In genomic region chr2:102303274-102303673, GRCm38 (mm10) we compare ENCODE assay signal across 25 mouse cellular contexts.
A peak's percentile ranks its signal among the peaks of the same experiment; 100 is the strongest.
DNase-seq lines count a peak whose midpoint lies in the region; ATAC-seq and TF ChIP-seq lines count a peak whose summit lies in the region.
"Had no signal": no experiment of that assay in that cellular context is flagged by ENCODE, and none has a peak within 500 bp of the region (broad histone marks: within the 10 kb centered on the region; RNA-seq: fewer than 3 reads in every experiment).

No protein-coding gene starts in this region.

- H3K79me2 ChIP-seq in heart, adult 2 months (replicated peaks; ENCODE audit: control insufficient read depth, insufficient read depth, low read length) = peaks cover 2% of the 10 kb centered on the region
- peaks cover 5% of the 10 kb centered on the region for H3K79me2 ChIP-seq in myocyte (ENCODE audit: control insufficient read depth, insufficient read depth)

- H3K9me3 ChIP-seq in heart, embryonic 16.5 days (replicated peaks; ENCODE audit: control insufficient read depth, low read length) = no peaks in the 10 kb centered on the region
- H3K9me3 ChIP-seq in heart, embryonic 11.5 days (replicated peaks; ENCODE audit: control insufficient read depth, low read length) = no peaks in the 10 kb centered on the region
- H3K9me3 ChIP-seq: forebrain, embryonic 10.5 days; G1E; limb, embryonic 12.5 days; midbrain, embryonic 10.5 days had no signal

- H3K4me1 ChIP-seq in heart, adult 2 months (ENCODE audit: control insufficient read depth, insufficient read depth, low read length) = peaks cover 12% of the 10 kb centered on the region
- H3K4me1 ChIP-seq in heart, embryonic 16.5 days (ENCODE audit: control insufficient read depth, insufficient read depth, low read length) = peaks cover 34% of the 10 kb centered on the region
- H3K4me1 ChIP-seq in heart, embryonic 11.5 days (ENCODE audit: control insufficient read depth, insufficient read depth, low read length) = peaks cover 32% of the 10 kb centered on the region

- H3K27me3 ChIP-seq in heart, adult 2 months (ENCODE audit: control insufficient read depth, insufficient read depth, low read length) = no peaks in the 10 kb centered on the region
- no peaks in the 10 kb centered on the region for H3K27me3 ChIP-seq in heart, embryonic 16.5 days (ENCODE audit: control insufficient read depth, insufficient read depth, low read length)
- H3K27me3 ChIP-seq in heart, embryonic 11.5 days (ENCODE audit: control insufficient read depth, insufficient read depth, low read length) = no peaks in the 10 kb centered on the region
- H3K27me3 ChIP-seq in myocyte (ENCODE audit: control insufficient read depth, insufficient read depth, insufficient read length) = no peaks in the 10 kb centered on the region
- H3K27me3 ChIP-seq: limb, embryonic 12.5 days had no signal

- H3ac ChIP-seq in myocyte (ENCODE audit: control insufficient read depth, insufficient read length) = no peak overlapping the region

- H3K36me3 ChIP-seq in heart, adult 2 months (ENCODE audit: control insufficient read depth, insufficient read depth, low read length) = peaks cover 30% of the 10 kb centered on the region
- H3K36me3 ChIP-seq in heart, embryonic 16.5 days (ENCODE audit: control insufficient read depth, insufficient read depth) = peaks cover 4% of the 10 kb centered on the region; the same call in 1 of the 2 replicates
- H3K36me3 ChIP-seq in heart, embryonic 11.5 days (ENCODE audit: control insufficient read depth, insufficient read depth, low read length) = no peaks in the 10 kb centered on the region
- H3K36me3 ChIP-seq in myocyte (ENCODE audit: control insufficient read depth, insufficient read depth) = no peaks in the 10 kb centered on the region

- no peak for TF ChIP-seq POLR2A in heart, adult 2 months (IDR thresholded peaks at IDR 0.05; ENCODE audit: insufficient read depth, low read depth, low read length)
- no peak for TF ChIP-seq POLR2A in myocyte (IDR thresholded peaks at IDR 0.05; ENCODE audit: insufficient read length, low read depth)

- H3K4me3 ChIP-seq in heart, adult 2 months = no peak overlapping the region
- no peak overlapping the region for H3K4me3 ChIP-seq in heart, embryonic 16.5 days (ENCODE audit: low read length)
- H3K4me3 ChIP-seq in heart, embryonic 11.5 days (ENCODE audit: low read depth, low read length) = no peak overlapping the region
- no peak overlapping the region for H3K4me3 ChIP-seq in myocyte
- H3K4me3 ChIP-seq: forebrain, embryonic 10.5 days; limb, embryonic 12.5 days; midbrain, embryonic 10.5 days had no signal

- H3K27ac ChIP-seq in heart, adult 2 months = peak overlapping the region; percentile 48
- peak overlapping the region; percentile 41 for H3K27ac ChIP-seq in heart, embryonic 16.5 days (ENCODE audit: low read length)
- no peak overlapping the region for H3K27ac ChIP-seq in heart, embryonic 11.5 days (ENCODE audit: low read depth, low read length)
- H3K27ac ChIP-seq: forebrain, embryonic 10.5 days; hindbrain, embryonic 14.5 days; limb, embryonic 12.5 days; macrophage; midbrain, embryonic 10.5 days had no signal

- WGBS in heart, adult 2 months = 36% methylated on average over 2 of the region's 2 CpGs
- WGBS in heart, embryonic 16.5 days = 39% methylated on average over 2 of the region's 2 CpGs
- whole genome bisulfite sequencing in heart, embryonic 11.5 days (ENCODE audit: insufficient replicate concordance) = 45% methylated on average over 2 of the region's 2 CpGs

- no peak for TF ChIP-seq EP300 in heart, adult 2 months (IDR thresholded peaks at IDR 0.05; ENCODE audit: insufficient read depth, low read depth, low read length)

- peak; percentile 59 for ATAC-seq in heart, embryonic 16.5 days (replicated peaks; ENCODE audit: extremely low read depth, insufficient read depth, low FRiP score)
- no peak for ATAC-seq in heart, embryonic 11.5 days (replicated peaks; ENCODE audit: insufficient number of reproducible peaks, low FRiP score, low TSS enrichment)
- ATAC-seq in erythroblast, adult 5-6 weeks (replicated peaks; ENCODE audit: low FRiP score, poor library complexity, severe bottlenecking) = no peak
- ATAC-seq: inflammation-experienced regulatory T-cells, adult 6 months; liver, postnatal 0 days; lung, postnatal 0 days; midbrain, embryonic 16.5 days had no signal

- H3K9ac ChIP-seq in heart, adult 2 months (ENCODE audit: low read depth, low read length) = no peak overlapping the region
- no peak overlapping the region for H3K9ac ChIP-seq in heart, embryonic 16.5 days (ENCODE audit: low read length)
- H3K9ac ChIP-seq in heart, embryonic 11.5 days (ENCODE audit: low read depth, low read length) = no peak overlapping the region
- H3K9ac ChIP-seq: forebrain, postnatal 0 days; hindbrain, embryonic 14.5 days; limb, embryonic 12.5 days; liver, postnatal 0 days had no signal

- DNase-seq in heart, adult 2 months = no peak
- no peak for DNase-seq in heart, postnatal 25 days (ENCODE audit: low spot score)
- DNase-seq in ZHBTc4 (ENCODE audit: low read depth, low spot score) = peak; percentile 13
- DNase-seq: adrenal gland, postnatal 10 days; cerebellum, adult 8-10 months; cerebellum, postnatal 36 days; forebrain, postnatal 0 days; kidney, adult 2 months; kidney, postnatal 14 days; liver, postnatal 0 days; thymus, postnatal 25 days had no signal

- H3K4me2 ChIP-seq in heart, embryonic 16.5 days (ENCODE audit: low read depth, low read length) = no peak overlapping the region
- H3K4me2 ChIP-seq in heart, embryonic 11.5 days = no peak overlapping the region
- H3K4me2 ChIP-seq in myocyte (ENCODE audit: low read depth) = peak overlapping the region; percentile 30
- H3K4me2 ChIP-seq: hindbrain, embryonic 14.5 days; limb, embryonic 12.5 days; liver, embryonic 11.5 days had no signal

- TF ChIP-seq CTCF in heart, adult 2 months (IDR thresholded peaks at IDR 0.05) = no peak

- intact Hi-C loops in heart, adult 2 months (cut with DNase I) = no loop called here
- intact Hi-C loops in heart, postnatal 25 days (cut with DNase I) = no loop called here

TF ChIP-seq in myocyte, 11 proteins besides CTCF, POLR2A, EP300 and RAD21:
- TF ChIP-seq USF1 (IDR thresholded peaks at IDR 0.05; ENCODE audit: low read depth) (no peak), MYOG (IDR thresholded peaks at IDR 0.05; ENCODE audit: control insufficient read depth in 1 of 3, insufficient read depth in 1 of 3, insufficient read length in 2 of 3, low read depth in 2 of 3) (no peak), CEBPB (IDR thresholded peaks at IDR 0.05; ENCODE audit: insufficient read depth, poor library complexity, severe bottlenecking) (no peak), SRF (IDR thresholded peaks at IDR 0.05; ENCODE audit: control insufficient read depth, insufficient read length, low read depth) (no peak), E2F4 (IDR thresholded peaks at IDR 0.05; ENCODE audit: insufficient read depth) (no peak), MYOD1 (IDR thresholded peaks at IDR 0.05; ENCODE audit: control insufficient read depth in 1 of 3, insufficient read length in 2 of 3, low read depth in 2 of 3) (no peak), TCF3 (IDR thresholded peaks at IDR 0.05; ENCODE audit: insufficient read length, low read depth) (no peak), TCF12 (IDR thresholded peaks at IDR 0.05; ENCODE audit: insufficient read depth, poor library complexity, severe bottlenecking) (no peak), REST (IDR thresholded peaks at IDR 0.05; ENCODE audit: insufficient read depth, insufficient read length) (no peak), MAX (IDR thresholded peaks at IDR 0.05; ENCODE audit: low read depth) (no peak), POLR2AphosphoS2 (IDR thresholded peaks at IDR 0.05; ENCODE audit: insufficient read length, low read depth) (no peak)
